Mouse (Mus musculus) MEL (cell line): ENCODE results near the gene 4933400A11Rik. TPM values are rescaled to one million over a fixed set of nuclear protein-coding genes. Genes with fewer than 3 reads are reported as not detected.

Experiments
- DNase-seq: peaks from one replicate; pipeline ENCODE4 v3.0.0; 2011; ENCODE audit warnings: low read depth, low spot score
- H3K27ac ChIP-seq: 2 replicates; pipeline ENCODE4 v1.5.1; 2012; ENCODE audit warnings: low read depth, mild to moderate bottlenecking, control low read depth, low read length, moderate library complexity; ENCODE audit not compliant: control insufficient read depth
- H3K27me3 ChIP-seq, 2 experiments: fragments of 150-350 bp in 1 of 2; sonication (generic) in 1 of 2; 2 replicates each; pipeline ENCODE4 v1.6.1; 2012; ENCODE audit warnings: low read length in 2 of 2, mild to moderate bottlenecking in 2 of 2, improper control_type of control experiment in 1 of 2, moderate library complexity in 1 of 2; ENCODE audit not compliant: insufficient read depth in 2 of 2, control insufficient read depth in 1 of 2
- H3K36me3 ChIP-seq, 2 experiments: 2 replicates each; pipeline ENCODE4 v1.6.1; 2012 to 2014; ENCODE audit warnings: low read length in 2 of 2, improper control_type of control experiment in 1 of 2, inconsistent platforms in 1 of 2, mild to moderate bottlenecking in 1 of 2; ENCODE audit not compliant: insufficient read depth in 2 of 2, control insufficient read depth in 1 of 2
- H3K4me1 ChIP-seq, 2 experiments: fragments of 150-350 bp in 1 of 2; sonication (generic) in 1 of 2; 2 replicates each; pipeline ENCODE4 v1.6.1; 2012; ENCODE audit warnings: low read length in 2 of 2, improper control_type of control experiment in 1 of 2, mild to moderate bottlenecking in 1 of 2; ENCODE audit not compliant: insufficient read depth in 2 of 2, control insufficient read depth in 1 of 2
- H3K4me3 ChIP-seq, 2 experiments: fragments of 150-350 bp in 1 of 2; sonication (generic) in 1 of 2; 2 replicates each; pipeline ENCODE4 v1.5.1; 2012; ENCODE audit warnings: low read depth in 2 of 2, low read length in 2 of 2, mild to moderate bottlenecking in 2 of 2, moderate library complexity in 2 of 2, control low read depth in 1 of 2, improper control_type of control experiment in 1 of 2; ENCODE audit not compliant: control insufficient read depth in 1 of 2, insufficient read depth in 1 of 2
- H3K79me2 ChIP-seq: 2 replicates; pipeline ENCODE4 v1.6.1; 2012; ENCODE audit warnings: mild to moderate bottlenecking, low read length, moderate library complexity; ENCODE audit not compliant: control insufficient read depth, poor library complexity, insufficient read depth
- H3K9ac ChIP-seq: 2 replicates; pipeline ENCODE4 v1.6.1; 2012; ENCODE audit warnings: low read depth, mild to moderate bottlenecking, control low read depth, low read length, moderate library complexity; ENCODE audit not compliant: control insufficient read depth, poor library complexity, severe bottlenecking
- H3K9me3 ChIP-seq: fragments of 150-350 bp; sonication (generic); replicated peaks from 2 replicates; pipeline ENCODE4 v1.6.1; 2012; ENCODE audit warnings: mild to moderate bottlenecking, low read length, improper control_type of control experiment, moderate library complexity; ENCODE audit not compliant: insufficient read depth
- E2F4 ChIP-seq: IDR thresholded peaks from 2 replicates; pipeline ENCODE4 v1.6.1; 2011; ENCODE audit warnings: low read depth, low read length, improper control_type of control experiment, borderline replicate concordance
- EP300 ChIP-seq, 2 experiments: IDR thresholded peaks; 2 replicates each; pipeline ENCODE4 v1.6.1; 2011; ENCODE audit warnings: improper control_type of control experiment in 2 of 2, low read length in 2 of 2, low read depth in 1 of 2, mild to moderate bottlenecking in 1 of 2
- GABPA ChIP-seq: IDR thresholded peaks from 2 replicates; pipeline ENCODE4 v1.6.1; 2012; ENCODE audit warnings: low read depth, mild to moderate bottlenecking, inconsistent platforms, low read length, improper control_type of control experiment, moderate library complexity
- HCFC1 ChIP-seq: IDR thresholded peaks from 2 replicates; pipeline ENCODE4 v1.6.1; 2012; ENCODE audit warnings: low read depth, mild to moderate bottlenecking, inconsistent platforms, low read length, improper control_type of control experiment, moderate library complexity
- KAT2A ChIP-seq: conservative IDR thresholded peaks from 2 replicates; pipeline ENCODE4 v1.6.1; 2012; ENCODE audit warnings: low read depth, low read length, improper control_type of control experiment, inconsistent platforms
- MAFK ChIP-seq: IDR thresholded peaks from 2 replicates; pipeline ENCODE4 v1.6.1; 2011; ENCODE audit warnings: low read depth, mild to moderate bottlenecking, low read length, improper control_type of control experiment, borderline replicate concordance
- MAZ ChIP-seq: IDR thresholded peaks from 2 replicates; pipeline ENCODE4 v1.6.1; 2012; ENCODE audit warnings: low read depth, mild to moderate bottlenecking, inconsistent platforms, low read length, improper control_type of control experiment
- NELFE ChIP-seq: IDR thresholded peaks from 2 replicates; pipeline ENCODE4 v1.6.1; 2011; ENCODE audit warnings: low read depth, low read length, improper control_type of control experiment
- NRF1 ChIP-seq: IDR thresholded peaks from 2 replicates; pipeline ENCODE4 v1.6.1; 2014; ENCODE audit warnings: low read depth, mild to moderate bottlenecking, inconsistent platforms, low read length, improper control_type of control experiment, moderate library complexity; ENCODE audit not compliant: poor library complexity, insufficient read depth, severe bottlenecking
- POLR2A ChIP-seq, 2 experiments: IDR thresholded peaks; 2 replicates each; pipeline ENCODE4 v1.6.1; 2011 to 2012; ENCODE audit warnings: low read length in 2 of 2, mild to moderate bottlenecking in 2 of 2, control low read depth in 1 of 2, improper control_type of control experiment in 1 of 2, low read depth in 1 of 2, moderate library complexity in 1 of 2; ENCODE audit not compliant: control insufficient read depth in 1 of 2, insufficient read depth in 1 of 2, poor library complexity in 1 of 2
- POLR2AphosphoS2 ChIP-seq: IDR thresholded peaks from 2 replicates; pipeline ENCODE4 v1.6.1; 2011; ENCODE audit warnings: low read length, improper control_type of control experiment
- RCOR1 ChIP-seq: IDR thresholded peaks from 2 replicates; pipeline ENCODE4 v1.6.1; 2012; ENCODE audit warnings: low read depth, mild to moderate bottlenecking, inconsistent platforms, low read length, improper control_type of control experiment
- TCF12 ChIP-seq: IDR thresholded peaks from 2 replicates; pipeline ENCODE4 v1.6.1; 2014; ENCODE audit warnings: low read depth, mild to moderate bottlenecking, inconsistent platforms, low read length, improper control_type of control experiment, moderate library complexity
- ZC3H11A ChIP-seq: IDR thresholded peaks from 2 replicates; pipeline ENCODE4 v1.6.1; 2012; ENCODE audit warnings: low read depth, mild to moderate bottlenecking, inconsistent platforms, low read length, improper control_type of control experiment
- ZNF384 ChIP-seq: IDR thresholded peaks from 2 replicates; pipeline ENCODE4 v1.6.1; 2012; ENCODE audit warnings: low read depth, mild to moderate bottlenecking, inconsistent platforms, low read length, improper control_type of control experiment
- polyA plus RNA-seq, 2 experiments: library from polyadenylated mRNA; stranded (reverse) in 1 of 2; unstranded in 1 of 2; fragments of >175 nt in 1 of 2; fragments of >200 nt in 1 of 2; gene quantifications; 2 replicates each; pipeline versions ENCODE4 v1.2.1 to v1.2.4; 2012; ENCODE audit warnings: low replicate concordance in 2 of 2, low read depth in 1 of 2; ENCODE audit not compliant: insufficient read length in 2 of 2, insufficient read depth in 1 of 2, missing spikeins in 1 of 2
- total RNA-seq: library from RNA; depleted of rRNA; stranded (reverse); fragments of 300-350 nt; gene quantifications from 2 replicates; pipeline ENCODE4 v1.2.3, GENCODE M21; 2012

Gene 4933400A11Rik
- total and polyA plus RNA-seq, 3 experiments = not detected

- Histone ChIP-seq H3K27me3 (peaks cover 2 to 7% of the 10 kb centered on the region in 2 experiments), H3K9ac (no peak overlapping the region), H3K9me3 (no peaks in the 10 kb centered on the region), H3K4me3 (no peak overlapping the region), H3K79me2 (no peaks in the 10 kb centered on the region), H3K27ac (no peak overlapping the region), H3K4me1 (no peaks in the 10 kb centered on the region), H3K36me3 (no peaks in the 10 kb centered on the region)
- DNase-seq = no peak
- TF ChIP-seq MAZ (no peak), ZNF384 (no peak), TCF12 (no peak)
These were observed 13.4 kb upstream of the 4933400A11Rik start for GRCm38 (mm10) chrX:169792879-169793278.

GRCm38 (mm10) chrX:169789702-169790101 is 10.3 kb upstream of the 4933400A11Rik start:
- no peaks in the 10 kb centered on the region for H3K79me2 ChIP-seq
- no peaks in the 10 kb centered on the region for H3K36me3 ChIP-seq
- peaks cover 2 to 10% of the 10 kb centered on the region in 2 experiments; a peak in 3 of 4 replicates for H3K27me3 ChIP-seq
- H3K9ac ChIP-seq = no peak overlapping the region
- no peak overlapping the region for H3K4me3 ChIP-seq
- no peak overlapping the region for H3K27ac ChIP-seq
- DNase-seq = no peak
- no peaks in the 10 kb centered on the region for H3K4me1 ChIP-seq
- no peaks in the 10 kb centered on the region for H3K9me3 ChIP-seq
- TF ChIP-seq POLR2A (IDR thresholded peaks at IDR 0.05; ENCODE audit: control insufficient read depth in 1 of 2, insufficient read depth in 1 of 2, low read depth in 1 of 2, low read length in 2 of 2, poor library complexity in 1 of 2) (no peak), NRF1 (no peak), GABPA (no peak), ZNF384 (no peak), MAZ (no peak), NELFE (no peak), RCOR1 (no peak), KAT2A (no peak), HCFC1 (no peak), POLR2AphosphoS2 (no peak), MAFK (no peak), E2F4 (no peak)

- no peaks in the 10 kb centered on the region for H3K4me1 ChIP-seq
- no peak for TF ChIP-seq EP300 (IDR thresholded peaks at IDR 0.05; ENCODE audit: low read depth in 1 of 2, low read length in 2 of 2)
- no peak for TF ChIP-seq POLR2AphosphoS2
- no peak for TF ChIP-seq ZC3H11A
- no peaks in the 10 kb centered on the region; a peak in 1 of 4 replicates for H3K27me3 ChIP-seq
- H3K9ac ChIP-seq = no peak overlapping the region
- no peaks in the 10 kb centered on the region for H3K36me3 ChIP-seq
- H3K4me3 ChIP-seq = no peak overlapping the region
- no peaks in the 10 kb centered on the region for H3K9me3 ChIP-seq
- H3K79me2 ChIP-seq = no peaks in the 10 kb centered on the region
- no peak overlapping the region for H3K27ac ChIP-seq
- DNase-seq = no peak
These were observed 21.4 kb downstream of the 4933400A11Rik start for GRCm38 (mm10) chrX:169758001-169758400.
